Comparison of ENCODE assay signal across 9 mouse cellular contexts in genomic region chr12:86360696-86361631, GRCm38 (mm10). TPM values are rescaled to one million over a fixed set of nuclear protein-coding genes. Genes with fewer than 3 reads are reported as not detected.
DNase-seq lines count a peak whose midpoint lies in the region; ATAC-seq and TF ChIP-seq lines count a peak whose summit lies in the region.
"Had no signal": no experiment of that assay in that cellular context is flagged by ENCODE, and none has a peak within 500 bp of the region (broad histone marks: within the 10 kb centered on the region; RNA-seq: fewer than 3 reads in every experiment).

Gene Esrrb (plus strand): TSS chr12:86361117.

- H3K4me1 ChIP-seq in lung, embryonic 14.5 days (ENCODE audit: insufficient read depth): peaks cover 5% of the 10 kb centered on the region; the same call in 1 of the 2 replicates
- peaks cover 55% of the 10 kb centered on the region for H3K4me1 ChIP-seq in hindbrain, embryonic 13.5 days (replicated peaks)
- H3K4me1 ChIP-seq in neural tube, embryonic 15.5 days: peaks cover 43% of the 10 kb centered on the region

- peak within 1 kb of the TSS; percentile 32; the same call in 1 of the 2 replicates for H3K4me2 ChIP-seq in lung, embryonic 14.5 days
- no peak within 1 kb of the TSS for H3K4me2 ChIP-seq in hindbrain, embryonic 13.5 days
- no peak within 1 kb of the TSS for H3K4me2 ChIP-seq in neural tube, embryonic 15.5 days

- no peak within 1 kb of the TSS for H3K27ac ChIP-seq in lung, embryonic 14.5 days (ENCODE audit: low read depth)
- no peak within 1 kb of the TSS for H3K27ac ChIP-seq in hindbrain, embryonic 13.5 days
- H3K27ac ChIP-seq in neural tube, embryonic 15.5 days (replicated peaks): no peak within 1 kb of the TSS

- no peaks in the 10 kb centered on the region for H3K9me3 ChIP-seq in lung, embryonic 14.5 days (ENCODE audit: low read depth, low read length)
- no peaks in the 10 kb centered on the region for H3K9me3 ChIP-seq in hindbrain, embryonic 13.5 days
- no peaks in the 10 kb centered on the region for H3K9me3 ChIP-seq in neural tube, embryonic 15.5 days (replicated peaks)

- WGBS in lung, embryonic 14.5 days: 26% methylated on average over 22 of the region's 22 CpGs
- 33% methylated on average over 22 of the region's 22 CpGs for WGBS in hindbrain, embryonic 13.5 days
- 44% methylated on average over 22 of the region's 22 CpGs for WGBS in neural tube, embryonic 15.5 days

- ATAC-seq in lung, embryonic 14.5 days (ENCODE audit: insufficient read depth): peak; percentile 71; the same call in 1 of the 2 replicates
- ATAC-seq in hindbrain, embryonic 13.5 days (ENCODE audit: low FRiP score): peak; percentile 26; the same call in 1 of the 2 replicates
- ATAC-seq in neural tube, embryonic 15.5 days (ENCODE audit: low FRiP score): peak; percentile 36; the same call in 1 of the 2 replicates
- ATAC-seq in monocyte, adult 5-6 weeks (replicated peaks; ENCODE audit: insufficient number of reproducible peaks, low FRiP score, low TSS enrichment, poor library complexity, severe bottlenecking): no peak

- DNase-seq in lung, embryonic 14.5 days: peak; percentile 24
- no peak for DNase-seq in lung, postnatal 25 days (ENCODE audit: low spot score)
- peak; percentile 20 for DNase-seq in gastrocnemius, postnatal 25 days
- no peak for DNase-seq in left cerebral cortex, adult 8-10 months (ENCODE audit: low spot score in 2 of 2)
- DNase-seq in ovary, adult 18-20 months (ENCODE audit: low spot score): no peak

- H3K4me3 ChIP-seq in lung, embryonic 14.5 days (ENCODE audit: low read depth, low read length): no peak within 1 kb of the TSS
- no peak within 1 kb of the TSS for H3K4me3 ChIP-seq in hindbrain, embryonic 13.5 days
- H3K4me3 ChIP-seq in neural tube, embryonic 15.5 days (replicated peaks): no peak within 1 kb of the TSS

- H3K36me3 ChIP-seq in lung, embryonic 14.5 days (ENCODE audit: insufficient read depth): no peaks in the 10 kb centered on the region
- H3K36me3 ChIP-seq in hindbrain, embryonic 13.5 days: no peaks in the 10 kb centered on the region
- H3K36me3 ChIP-seq in neural tube, embryonic 15.5 days: no peaks in the 10 kb centered on the region

- TF ChIP-seq CTCF in lung, embryonic 14.5 days (IDR thresholded peaks at IDR 0.05; ENCODE audit: low read depth): no peak

- no peak within 1 kb of the TSS for H3K9ac ChIP-seq in lung, embryonic 14.5 days
- H3K9ac ChIP-seq in hindbrain, embryonic 13.5 days: peak within 1 kb of the TSS; percentile 29; the same call in 1 of the 2 replicates
- no peak within 1 kb of the TSS for H3K9ac ChIP-seq in neural tube, embryonic 15.5 days (replicated peaks)

- H3K27me3 ChIP-seq in lung, embryonic 14.5 days (ENCODE audit: insufficient read depth, low read length): no peaks in the 10 kb centered on the region
- peaks cover 37% of the 10 kb centered on the region for H3K27me3 ChIP-seq in hindbrain, embryonic 13.5 days
- H3K27me3 ChIP-seq in neural tube, embryonic 15.5 days (replicated peaks): peaks cover 23% of the 10 kb centered on the region

RNA-seq across cellular contexts. Expression of gene Esrrb, which starts in this region (rescaled TPM):
- polyA plus RNA-seq in lung, embryonic 14.5 days (2014; fragmentation: Nextera tagmentation; extraction: Ambion mirVana): 0.17 and 0.35 TPM in 2 replicates
- total RNA-seq in gastrocnemius, postnatal 25 days (2021): 1 to 10 TPM; 1.7 to 5.4 TPM
- polyA plus RNA-seq in hindbrain, embryonic 13.5 days (2015; fragmentation: Nextera tagmentation; extraction: Ambion mirVana): 5.3 and 6.7 TPM in 2 replicates
- 3.7 and 4.7 TPM in 2 replicates for polyA plus RNA-seq in neural tube, embryonic 15.5 days (2015; fragmentation: Nextera tagmentation; extraction: Ambion mirVana)
- total RNA-seq in left cerebral cortex, adult 8-10 months (2022): 1 to 10 TPM; 1.6 to 2.3 (median 1.8) TPM
- not detected in 3 replicates for total RNA-seq in monocyte, adult 5-6 weeks (2017)
- total RNA-seq: CH12.LX had no signal

Comparison
In these comparisons a context has a peak if more than half of its experiments do, and no peak if none do; other contexts are left out.
1. Peak in DNase-seq, ATAC-seq and H3K4me2 ChIP-seq in lung, embryonic 14.5 days; RNA of the gene not detected or under 1 TPM.